Mouse (Mus musculus): ENCODE data around the gene Lgals9. TPM values are rescaled to one million over a fixed set of nuclear protein-coding genes. Genes with fewer than 3 reads are reported as not detected.
"Not testable (repeated sequence)": the region's sequence is repeated elsewhere in the genome, so short reads cannot be mapped to it uniquely, and the experiment has no call there.

Gene Lgals9
- polyA plus RNA-seq, 1 experiment: 103 TPM

GRCm38 (mm10) chr11:79002551-79002951 is 17.8 kb upstream of the Lgals9 start:
- no peak for DNase-seq (ENCODE audit: low read depth in 1 of 2, low spot score in 2 of 2)
- H3K4me3 ChIP-seq (ENCODE audit: extremely low read depth, insufficient read depth, insufficient read length): no peak overlapping the region
- H3K27ac ChIP-seq (ENCODE audit: insufficient read depth, low read length): no peak overlapping the region
- H3K36me3 ChIP-seq (ENCODE audit: control insufficient read depth, insufficient read depth, low read length): no peaks in the 10 kb centered on the region
- 42% methylated on average over 5 of the region's 5 CpGs for WGBS
- peaks cover 20% of the 10 kb centered on the region for H3K4me1 ChIP-seq (ENCODE audit: control insufficient read depth, insufficient read depth, insufficient read length)
- no peak for TF ChIP-seq CTCF (IDR thresholded peaks at IDR 0.05; ENCODE audit: extremely low read depth, insufficient read depth, insufficient read length, insufficient replicate concordance)
- TF ChIP-seq POLR2A (IDR thresholded peaks at IDR 0.05; ENCODE audit: low read depth, low read length): no peak
- no peaks in the 10 kb centered on the region for H3K27me3 ChIP-seq (ENCODE audit: control insufficient read depth, insufficient read depth, low read length)

GRCm38 (mm10) chr11:79001871-79002270 is 17.1 kb upstream of the Lgals9 start:
- no peak for TF ChIP-seq POLR2A (IDR thresholded peaks at IDR 0.05; ENCODE audit: low read depth, low read length)
- no peak for TF ChIP-seq CTCF (IDR thresholded peaks at IDR 0.05; ENCODE audit: extremely low read depth, insufficient read depth, insufficient read length, insufficient replicate concordance)
- 81% methylated on average over 4 of the region's 4 CpGs for WGBS
- no peak overlapping the region for H3K4me3 ChIP-seq (ENCODE audit: extremely low read depth, insufficient read depth, insufficient read length)
- H3K27ac ChIP-seq (ENCODE audit: insufficient read depth, low read length): no peak overlapping the region
- no peaks in the 10 kb centered on the region for H3K27me3 ChIP-seq (ENCODE audit: control insufficient read depth, insufficient read depth, low read length)
- no peaks in the 10 kb centered on the region for H3K36me3 ChIP-seq (ENCODE audit: control insufficient read depth, insufficient read depth, low read length)
- peaks cover 20% of the 10 kb centered on the region for H3K4me1 ChIP-seq (ENCODE audit: control insufficient read depth, insufficient read depth, insufficient read length)
- DNase-seq (ENCODE audit: low read depth in 1 of 2, low spot score in 2 of 2): no peak

- no peak overlapping the region for H3K4me3 ChIP-seq (ENCODE audit: extremely low read depth, insufficient read depth, insufficient read length)
- peaks cover 12% of the 10 kb centered on the region for H3K4me1 ChIP-seq (ENCODE audit: control insufficient read depth, insufficient read depth, insufficient read length)
- TF ChIP-seq CTCF (IDR thresholded peaks at IDR 0.05; ENCODE audit: extremely low read depth, insufficient read depth, insufficient read length, insufficient replicate concordance) (no peak), POLR2A (IDR thresholded peaks at IDR 0.05; ENCODE audit: low read depth, low read length) (no peak)
- no peak overlapping the region for H3K27ac ChIP-seq (ENCODE audit: insufficient read depth, low read length)
- no peaks in the 10 kb centered on the region for H3K27me3 ChIP-seq (ENCODE audit: control insufficient read depth, insufficient read depth, low read length)
- WGBS: 49% methylated on average over 6 of the region's 6 CpGs
- no peaks in the 10 kb centered on the region for H3K36me3 ChIP-seq (ENCODE audit: control insufficient read depth, insufficient read depth, low read length)
- no peak for DNase-seq (ENCODE audit: low read depth in 1 of 2, low spot score in 2 of 2)
Measured at GRCm38 (mm10) chr11:78999118-78999517, 14.4 kb upstream of the Lgals9 start.

- H3K27me3 ChIP-seq (ENCODE audit: control insufficient read depth, insufficient read depth, low read length); DNase-seq (ENCODE audit: low read depth in 1 of 2, low spot score in 2 of 2); H3K36me3 ChIP-seq (ENCODE audit: control insufficient read depth, insufficient read depth, low read length); H3K27ac ChIP-seq (ENCODE audit: insufficient read depth, low read length); H3K4me3 ChIP-seq (ENCODE audit: extremely low read depth, insufficient read depth, insufficient read length); H3K4me1 ChIP-seq (ENCODE audit: control insufficient read depth, insufficient read depth, insufficient read length): not testable (repeated sequence)
- 90% methylated on average over 5 of the region's 5 CpGs for WGBS
Measured at GRCm38 (mm10) chr11:78990875-78991543, 6.3 kb upstream of the Lgals9 start.

- Histone ChIP-seq H3K36me3 (ENCODE audit: control insufficient read depth, insufficient read depth, low read length) (no peaks in the 10 kb centered on the region), H3K27ac (ENCODE audit: insufficient read depth, low read length) (no peak overlapping the region), H3K4me3 (ENCODE audit: extremely low read depth, insufficient read depth, insufficient read length) (no peak overlapping the region), H3K4me1 (ENCODE audit: control insufficient read depth, insufficient read depth, insufficient read length) (peaks cover 3% of the 10 kb centered on the region; the same call in 1 of the 2 replicates), H3K27me3 (ENCODE audit: control insufficient read depth, insufficient read depth, low read length) (no peaks in the 10 kb centered on the region)
- WGBS: 94% methylated on average over 9 of the region's 9 CpGs
- TF ChIP-seq POLR2A (IDR thresholded peaks at IDR 0.05; ENCODE audit: low read depth, low read length): no peak
- TF ChIP-seq CTCF (IDR thresholded peaks at IDR 0.05; ENCODE audit: extremely low read depth, insufficient read depth, insufficient read length, insufficient replicate concordance): no peak
- DNase-seq (ENCODE audit: low read depth in 1 of 2, low spot score in 2 of 2): no peak
Measured at GRCm38 (mm10) chr11:78990096-78990495, 5.3 kb upstream of the Lgals9 start.

GRCm38 (mm10) chr11:78989206-78989605 is 4.5 kb upstream of the Lgals9 start:
- H3K27me3 ChIP-seq (ENCODE audit: control insufficient read depth, insufficient read depth, low read length); DNase-seq (ENCODE audit: low read depth in 1 of 2, low spot score in 2 of 2); H3K4me3 ChIP-seq (ENCODE audit: extremely low read depth, insufficient read depth, insufficient read length); H3K4me1 ChIP-seq (ENCODE audit: control insufficient read depth, insufficient read depth, insufficient read length); H3K36me3 ChIP-seq (ENCODE audit: control insufficient read depth, insufficient read depth, low read length); H3K27ac ChIP-seq (ENCODE audit: insufficient read depth, low read length): not testable (repeated sequence)
- 91% methylated on average over 11 of the region's 11 CpGs for WGBS

- Histone ChIP-seq H3K27ac (ENCODE audit: insufficient read depth, low read length) (no peak overlapping the region), H3K36me3 (ENCODE audit: control insufficient read depth, insufficient read depth, low read length) (no peaks in the 10 kb centered on the region), H3K4me1 (ENCODE audit: control insufficient read depth, insufficient read depth, insufficient read length) (peaks cover 22% of the 10 kb centered on the region), H3K4me3 (ENCODE audit: extremely low read depth, insufficient read depth, insufficient read length) (no peak overlapping the region), H3K27me3 (ENCODE audit: control insufficient read depth, insufficient read depth, low read length) (no peaks in the 10 kb centered on the region)
- DNase-seq (ENCODE audit: low read depth in 1 of 2, low spot score in 2 of 2): no peak
- TF ChIP-seq POLR2A (IDR thresholded peaks at IDR 0.05; ENCODE audit: low read depth, low read length) (no peak), CTCF (IDR thresholded peaks at IDR 0.05; ENCODE audit: extremely low read depth, insufficient read depth, insufficient read length, insufficient replicate concordance) (no peak)
- WGBS: 87% methylated on average over 10 of the region's 10 CpGs
Measured at GRCm38 (mm10) chr11:78986311-78987002, 1.7 kb upstream of the Lgals9 start.
